Mouse (Mus musculus): ENCODE results near the gene Kif12. TPM values are rescaled to one million over a fixed set of nuclear protein-coding genes. Genes with fewer than 3 reads are reported as not detected.

Kif12 gene
- total RNA-seq, 2 experiments from 2014 or later, result not detected

GRCm38 (mm10) chr4:63165636-63166035 is 6.3 kb downstream of the Kif12 start:
- ATAC-seq (replicated peaks; ENCODE audit: poor library complexity, severe bottlenecking), result no peak

GRCm38 (mm10) chr4:63158961-63159592 is 12.9 kb downstream of the Kif12 start:
- peak; percentile 82 for ATAC-seq (replicated peaks; ENCODE audit: poor library complexity, severe bottlenecking)

GRCm38 (mm10) chr4:63158192-63158591 is 13.7 kb downstream of the Kif12 start:
- no peak for ATAC-seq (replicated peaks; ENCODE audit: poor library complexity, severe bottlenecking)

- no peak for ATAC-seq (replicated peaks; ENCODE audit: poor library complexity, severe bottlenecking)
Observed at GRCm38 (mm10) chr4:63156726-63157634, 15.0 kb downstream of the Kif12 start.

GRCm38 (mm10) chr4:63155596-63155995 is 16.3 kb downstream of the Kif12 start:
- peak; percentile 12; the same call in 1 of the 2 replicates for ATAC-seq (replicated peaks; ENCODE audit: poor library complexity, severe bottlenecking)

GRCm38 (mm10) chr4:63154699-63155098 is 17.2 kb downstream of the Kif12 start, which contains the start of gene Ambp:
Gene Ambp, minus strand, starts transcription at chr4:63154799.
- ATAC-seq (replicated peaks; ENCODE audit: poor library complexity, severe bottlenecking), result no peak

- no peak for ATAC-seq (replicated peaks; ENCODE audit: poor library complexity, severe bottlenecking)
Observed at GRCm38 (mm10) chr4:63154028-63154427, 17.9 kb downstream of the Kif12 start.

GRCm38 (mm10) chr4:63151127-63151526 is 20.8 kb downstream of the Kif12 start:
- peak; percentile 91 for ATAC-seq (replicated peaks; ENCODE audit: poor library complexity, severe bottlenecking)

- no peak for ATAC-seq (replicated peaks; ENCODE audit: poor library complexity, severe bottlenecking)
Observed at GRCm38 (mm10) chr4:63147268-63147667, 24.7 kb downstream of the Kif12 start.

GRCm38 (mm10) chr4:63129891-63130624 is 41.9 kb downstream of the Kif12 start:
- no peak for ATAC-seq (replicated peaks; ENCODE audit: poor library complexity, severe bottlenecking)

- no peak for ATAC-seq (replicated peaks; ENCODE audit: poor library complexity, severe bottlenecking)
Observed at GRCm38 (mm10) chr4:63124861-63125466, 47.0 kb downstream of the Kif12 start.

GRCm38 (mm10) chr4:63118639-63119437 is 53.1 kb downstream of the Kif12 start:
- ATAC-seq (replicated peaks; ENCODE audit: poor library complexity, severe bottlenecking), result peak; percentile 89

Other genes with a start within 250 kb of the Kif12 start
- gene Zfp618, start 206.6 kb downstream of the Kif12 start, total RNA-seq (2014; fragmentation: Nextera tagmentation), result 0.34 and 0.38 TPM in 2 replicates
- gene Zfp618, start 206.6 kb downstream of the Kif12 start, total RNA-seq (2017), result 0.26 TPM in 1 of 2 replicates, not detected in the other
- not detected in 2 replicates for gene Ambp, start 17.3 kb downstream of the Kif12 start, total RNA-seq (2014; fragmentation: Nextera tagmentation)
- not detected in 2 replicates for gene Ambp, start 17.3 kb downstream of the Kif12 start, total RNA-seq (2017)
- 0.32 TPM in 2 replicates for gene Col27a1, start 41.9 kb upstream of the Kif12 start, total RNA-seq (2014; fragmentation: Nextera tagmentation)
- gene Col27a1, start 41.9 kb upstream of the Kif12 start, total RNA-seq (2017), result 0.10 and 0.60 TPM in 2 replicates
- not detected in 2 replicates for gene Orm1, start 172.4 kb upstream of the Kif12 start, total RNA-seq (2014; fragmentation: Nextera tagmentation)
- 1.3 and 3.2 TPM in 2 replicates for gene Orm1, start 172.4 kb upstream of the Kif12 start, total RNA-seq (2017)
- gene Orm3, start 184.0 kb upstream of the Kif12 start, total RNA-seq (2014; fragmentation: Nextera tagmentation), result not detected in 2 replicates
- not detected in 2 replicates for gene Orm3, start 184.0 kb upstream of the Kif12 start, total RNA-seq (2017)
- not detected in 2 replicates for gene Orm2, start 190.3 kb upstream of the Kif12 start, total RNA-seq (2014; fragmentation: Nextera tagmentation)
- gene Orm2, start 190.3 kb upstream of the Kif12 start, total RNA-seq (2017), result not detected in 2 replicates
- 32.9 and 33.6 TPM in 2 replicates for gene Akna, start 231.2 kb upstream of the Kif12 start, total RNA-seq (2014; fragmentation: Nextera tagmentation)
- 9.7 and 13.6 TPM in 2 replicates for gene Akna, start 231.2 kb upstream of the Kif12 start, total RNA-seq (2017)